Mouse (Mus musculus) limb, embryonic 12.5 days (tissue): ENCODE results near the gene Olfr1086. TPM values are rescaled to one million over a fixed set of nuclear protein-coding genes. Genes with fewer than 3 reads are reported as not detected.
"Not testable (repeated sequence)": the region's sequence is repeated elsewhere in the genome, so short reads cannot be mapped to it uniquely, and the experiment has no call there.

Source experiments
- ATAC-seq: fragments of 200-750 bp; cut with Nextera tagmentation; 2 replicates; pipeline ENCODE4 v1.8.0; 2017; ENCODE audit warnings: low read depth, moderate TSS enrichment; ENCODE audit not compliant: insufficient number of reproducible peaks, insufficient read depth, low FRiP score, low TSS enrichment
- H3K27ac ChIP-seq: fragments of 300-500 bp; sonication (generic); 2 replicates; pipeline ENCODE4 v1.5.1; 2016; ENCODE audit warnings: mild to moderate bottlenecking, moderate library complexity
- H3K27me3 ChIP-seq: fragments of 300-500 bp; sonication (generic); 2 replicates; pipeline ENCODE4 v1.6.1; 2016; ENCODE audit warnings: mild to moderate bottlenecking, moderate library complexity
- H3K36me3 ChIP-seq: fragments of 300-500 bp; sonication (generic); 2 replicates; pipeline ENCODE4 v1.6.1; 2016; ENCODE audit warnings: mild to moderate bottlenecking, moderate library complexity
- H3K4me1 ChIP-seq: fragments of 300-500 bp; sonication (generic); replicated peaks from 2 replicates; pipeline ENCODE4 v1.6.1; 2016
- H3K4me2 ChIP-seq: fragments of 300-500 bp; sonication (generic); 2 replicates; pipeline ENCODE4 v1.6.1; 2016; ENCODE audit warnings: mild to moderate bottlenecking, moderate library complexity
- H3K4me3 ChIP-seq: fragments of 300-500 bp; sonication (generic); replicated peaks from 2 replicates; pipeline ENCODE4 v1.5.1; 2016; ENCODE audit warnings: mild to moderate bottlenecking
- H3K9ac ChIP-seq: fragments of 300-500 bp; sonication (generic); replicated peaks from 2 replicates; pipeline ENCODE4 v1.6.1; 2016; ENCODE audit warnings: mild to moderate bottlenecking, moderate library complexity
- H3K9me3 ChIP-seq: fragments of 300-500 bp; sonication (generic); 2 replicates; pipeline ENCODE4 v1.6.1; 2016; ENCODE audit warnings: mild to moderate bottlenecking, moderate library complexity
- WGBS: fragments of 180-500 bp; shearing (Covaris S2); methylation state at CpG from one replicate; pipeline ENCODE4 v1.1.7; 2016; 5-methylcytosine and 5-hydroxymethylcytosine counted together
- polyA plus RNA-seq: library from polyadenylated mRNA; unstranded; fragments of >200 nt; fragmentation: Nextera tagmentation; extraction: Ambion mirVana; gene quantifications from 2 replicates; pipeline ENCODE4 v1.2.1, GENCODE M21; 2016

The Olfr1086 gene
- not detected in 2 replicates for polyA plus RNA-seq

- H3K4me3 ChIP-seq, result no peak within 1 kb of the TSS
- H3K27me3 ChIP-seq, result no peaks in the 10 kb centered on the region
- H3K4me1 ChIP-seq, result no peaks in the 10 kb centered on the region
- H3K36me3 ChIP-seq, result no peaks in the 10 kb centered on the region
- H3K9ac ChIP-seq, result no peak within 1 kb of the TSS
- H3K27ac ChIP-seq, result no peak within 1 kb of the TSS
- ATAC-seq, result no peak
- no peaks in the 10 kb centered on the region for H3K9me3 ChIP-seq
- no peak within 1 kb of the TSS for H3K4me2 ChIP-seq
- WGBS, result 85% methylated on average over 2 of the region's 2 CpGs
Observed at GRCm38 (mm10) chr2:86679992-86680391, at the start of gene Olfr1086. Olfr1086 (minus strand) TSS chr2:86680092.

DNA sequence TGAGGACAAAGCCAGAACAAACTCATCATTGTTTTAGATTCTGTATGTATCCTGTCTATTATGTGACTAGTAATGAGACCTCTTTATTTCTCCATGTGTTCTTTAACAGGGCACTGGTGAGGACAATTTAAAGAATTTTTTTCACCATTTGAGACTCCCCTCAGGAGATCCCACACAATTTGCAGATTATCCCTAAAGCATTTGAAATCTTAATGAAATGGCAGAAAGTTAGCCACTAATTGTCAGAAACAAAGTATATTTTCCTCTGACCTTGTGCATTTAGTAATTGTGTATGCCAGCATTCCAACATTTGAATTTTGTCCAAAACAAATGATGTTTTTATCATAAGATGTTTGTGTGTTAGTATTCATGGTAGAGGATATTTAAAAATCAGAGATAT, 18.4 kb upstream of the Olfr1086 start, which contains the start of gene Olfr1087:
Gene Olfr1087, minus strand, starts transcription at position 101 of the 400 bp plus-strand sequence.
- Histone ChIP-seq H3K9ac (no peak within 1 kb of the TSS), H3K27me3 (no peaks in the 10 kb centered on the region), H3K27ac (no peak within 1 kb of the TSS), H3K4me1 (no peaks in the 10 kb centered on the region), H3K4me3 (no peak within 1 kb of the TSS), H3K36me3 (no peaks in the 10 kb centered on the region), H3K9me3 (no peaks in the 10 kb centered on the region), H3K4me2 (no peak within 1 kb of the TSS)
- ATAC-seq, result no peak

DNA sequence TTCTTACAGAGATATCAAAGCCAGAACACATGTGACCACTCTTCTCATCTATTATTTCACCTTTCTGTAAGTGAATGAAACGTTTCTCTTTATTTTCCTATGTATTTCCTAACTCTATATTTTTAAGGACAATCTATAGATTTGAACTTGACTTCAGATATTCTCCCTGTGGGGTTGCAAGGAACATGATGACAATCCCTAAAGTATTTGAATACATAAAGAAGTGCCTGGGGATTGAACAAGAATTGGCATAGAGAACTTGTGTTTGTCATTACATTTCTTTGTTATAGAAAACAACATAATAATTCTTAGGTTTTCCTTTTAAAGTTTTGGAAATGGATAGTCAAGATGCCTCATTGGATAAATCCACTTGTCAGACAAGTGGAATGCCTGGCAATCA, 18.0 kb downstream of the Olfr1086 start, which contains the start of gene Olfr1085:
Gene Olfr1085, minus strand, starts transcription at position 101 of the 400 bp plus-strand sequence.
- Histone ChIP-seq H3K4me1 (no peaks in the 10 kb centered on the region), H3K9me3 (no peaks in the 10 kb centered on the region), H3K4me2 (no peak within 1 kb of the TSS), H3K27me3 (no peaks in the 10 kb centered on the region), H3K9ac (no peak within 1 kb of the TSS), H3K36me3 (no peaks in the 10 kb centered on the region), H3K27ac (no peak within 1 kb of the TSS), H3K4me3 (no peak within 1 kb of the TSS)
- ATAC-seq, result no peak
- WGBS, result 21% methylated on average over 1 of the region's 1 CpGs

DNA sequence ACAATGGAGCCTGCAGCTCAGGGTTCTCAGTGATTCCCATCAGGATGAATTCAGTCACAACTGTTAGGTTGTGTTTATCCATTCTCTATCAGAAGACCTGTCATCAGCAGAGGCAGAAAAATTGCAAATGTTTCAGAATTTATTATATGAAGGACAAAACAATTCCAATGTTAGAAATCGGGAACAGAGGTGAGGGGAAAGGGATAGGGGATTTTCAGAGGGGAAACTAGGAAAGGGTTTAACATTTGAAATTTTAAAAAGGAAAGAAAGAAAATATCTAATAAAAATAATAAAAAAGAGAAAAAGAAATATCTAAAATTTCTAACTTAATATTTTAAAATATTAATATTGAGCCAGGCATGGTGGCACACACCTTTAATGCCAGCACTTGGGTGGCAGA, 40.3 kb downstream of the Olfr1086 start, which contains the start of gene Olfr1084:
Gene Olfr1084, minus strand, starts transcription at position 101 of the 400 bp plus-strand sequence.
- not testable (repeated sequence) for ATAC-seq, H3K27me3 ChIP-seq, H3K9me3 ChIP-seq, H3K9ac ChIP-seq, H3K36me3 ChIP-seq, H3K4me3 ChIP-seq, H3K4me2 ChIP-seq, H3K27ac ChIP-seq, H3K4me1 ChIP-seq
- WGBS, result 88% methylated on average over 1 of the region's 1 CpGs

Other genes with a start within 250 kb of the Olfr1086 start
- not detected in 2 replicates for gene Olfr1065, start 229.5 kb downstream of the Olfr1086 start, polyA plus RNA-seq
- gene Olfr1066, start 223.8 kb downstream of the Olfr1086 start, polyA plus RNA-seq, result not detected in 2 replicates
- not detected in 2 replicates for gene Olfr228, start 192.7 kb downstream of the Olfr1086 start, polyA plus RNA-seq
- gene Olfr1076, start 171.6 kb downstream of the Olfr1086 start, polyA plus RNA-seq, result not detected in 2 replicates
- not detected in 2 replicates for gene Olfr1079, start 137.6 kb downstream of the Olfr1086 start, polyA plus RNA-seq
- gene Olfr1080, start 121.9 kb downstream of the Olfr1086 start, polyA plus RNA-seq, result not detected in 2 replicates
- not detected in 2 replicates for gene Olfr1082, start 81.1 kb downstream of the Olfr1086 start, polyA plus RNA-seq
- gene Olfr1084, start 40.4 kb downstream of the Olfr1086 start, polyA plus RNA-seq, result not detected in 2 replicates
- gene Olfr1085, start 18.1 kb downstream of the Olfr1086 start, polyA plus RNA-seq, result not detected in 2 replicates
- not detected in 2 replicates for gene Olfr1087, start 18.3 kb upstream of the Olfr1086 start, polyA plus RNA-seq
- not detected in 2 replicates for gene Olfr1089, start 53.6 kb upstream of the Olfr1086 start, polyA plus RNA-seq
- gene Olfr1090, start 78.9 kb upstream of the Olfr1086 start, polyA plus RNA-seq, result not detected in 2 replicates
- not detected in 2 replicates for gene Olfr1093, start 102.4 kb upstream of the Olfr1086 start, polyA plus RNA-seq
- gene Olfr141, start 129.9 kb upstream of the Olfr1086 start, polyA plus RNA-seq, result not detected in 2 replicates
- not detected in 2 replicates for gene Olfr1094, start 144.6 kb upstream of the Olfr1086 start, polyA plus RNA-seq
- gene Olfr1095, start 171.6 kb upstream of the Olfr1086 start, polyA plus RNA-seq, result not detected in 2 replicates
- not detected in 2 replicates for gene Gm13723, start 194.7 kb upstream of the Olfr1086 start, polyA plus RNA-seq
- gene Olfr1097, start 212.1 kb upstream of the Olfr1086 start, polyA plus RNA-seq, result not detected in 2 replicates
- gene Olfr1098, start 244.5 kb upstream of the Olfr1086 start, polyA plus RNA-seq, result not detected in 2 replicates